Mouse (Mus musculus): ENCODE measurements around the gene Sh3yl1. TPM values are rescaled to one million over a fixed set of nuclear protein-coding genes. Genes with fewer than 3 reads are reported as not detected.

Gene Sh3yl1
- 0.46 and 0.59 TPM in 2 replicates for total RNA-seq (2012; rRNA removed)
- total RNA-seq (2014; rRNA removed) = 0.28 and 0.34 TPM in 2 replicates
- polyA plus RNA-seq (2012; ENCODE audit: insufficient read length, low read depth) = 1.0 and 1.2 TPM in 2 replicates

DNA sequence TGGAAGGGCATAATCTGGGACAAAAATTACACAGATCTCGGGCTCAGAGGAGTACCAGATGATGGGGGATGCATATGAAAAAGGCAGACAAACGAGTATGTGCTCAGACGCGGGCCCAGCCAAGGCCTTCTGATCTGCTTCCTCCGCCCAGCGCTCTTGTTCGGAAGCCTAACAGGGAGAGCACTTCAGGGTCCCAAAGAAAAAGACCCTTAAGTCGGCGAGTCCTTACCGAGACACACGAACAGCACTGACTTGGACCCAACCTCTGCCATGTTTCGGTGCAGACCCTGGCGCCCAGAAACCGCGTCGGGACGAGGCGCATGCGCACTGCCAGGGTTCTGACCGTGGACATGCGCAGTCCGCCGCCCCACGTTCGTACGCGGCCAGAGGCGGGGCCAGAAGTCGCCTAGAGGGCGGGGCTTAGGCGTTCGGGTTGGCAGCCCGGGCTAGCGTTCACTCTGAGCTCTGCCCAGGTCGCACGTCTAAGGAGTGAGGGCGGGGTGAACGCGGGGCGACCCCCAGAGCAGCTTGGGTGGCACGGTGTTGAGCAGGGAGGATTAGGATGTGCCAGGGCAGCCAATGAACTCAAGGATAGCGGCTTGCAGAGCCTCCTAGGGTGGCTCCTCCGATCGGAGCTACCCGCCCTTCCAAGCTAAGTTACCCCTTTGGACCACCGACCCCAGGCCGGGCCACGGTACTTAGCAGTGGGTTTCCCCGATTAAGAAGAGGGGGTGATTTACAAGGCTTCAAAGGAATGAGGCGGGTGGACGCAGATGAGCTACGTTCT, at the start of gene Sh3yl1, which contains the start of gene Acp1:
Sh3yl1 (plus strand) TSS at position 408 of the 787 bp plus-strand sequence.
Acp1 (minus strand) TSS at position 329 of the 787 bp plus-strand sequence.
- Histone ChIP-seq H3K9ac (ENCODE audit: insufficient read depth, low read depth) (peak within 1 kb of the TSS; percentile 75), H3K36me3 (replicated peaks in 1 of 2; ENCODE audit: control insufficient read depth in 1 of 2, insufficient read depth in 1 of 2, low read length in 1 of 2) (peaks cover 0 to 11% of the 10 kb centered on the region in 2 experiments), H3K79me2 (replicated peaks; ENCODE audit: control insufficient read depth, extremely low read depth, insufficient read depth, poor library complexity, severe bottlenecking) (peaks cover 28% of the 10 kb centered on the region), H3K4me2 (ENCODE audit: insufficient read depth, low read depth, poor library complexity, severe bottlenecking) (peak within 1 kb of the TSS; percentile 95), H3K4me1 (ENCODE audit: control insufficient read depth in 1 of 2, insufficient read depth in 2 of 2) (peaks cover 3 to 34% of the 10 kb centered on the region in 2 experiments; a peak in 3 of 4 replicates), H3K9me3 (replicated peaks; ENCODE audit: low read length) (no peaks in the 10 kb centered on the region), H3K27me3 (replicated peaks) (peaks cover 13% of the 10 kb centered on the region), H3K4me3 (replicated peaks in 1 of 3; ENCODE audit: low read depth in 2 of 3, low read length in 2 of 3, poor library complexity in 1 of 3) (peak within 1 kb of the TSS; percentile 77 to 99 (median 87)), H3K27ac (ENCODE audit: insufficient read depth, low read depth) (no peak within 1 kb of the TSS; the same call in 1 of the 2 replicates)
- in situ Hi-C loops (cut with MboI; ENCODE audit: low pct_ligation_motif_present, low pct_unique_long_range_greater_than_20kb, low sequenced_read_pairs) = no loop called here
- dilution Hi-C loops (cut with MboI; ENCODE audit: extremely low pct_ligation_motif_present, extremely low pct_unique_long_range_greater_than_20kb, low sequenced_read_pairs) = no loop called here
- TF ChIP-seq ZNF384 (IDR thresholded peaks at IDR 0.05; ENCODE audit: low read depth, low read length) (no peak), CHD1 (IDR thresholded peaks at IDR 0.05; ENCODE audit: low read depth, low read length) (no peak), HCFC1 (IDR thresholded peaks at IDR 0.05; ENCODE audit: low read depth, low read length) (peak; percentile 74), ZKSCAN1 (IDR thresholded peaks at IDR 0.05; ENCODE audit: borderline replicate concordance, low read depth, low read length) (no peak), TCF12 (IDR thresholded peaks at IDR 0.05; ENCODE audit: low read depth, low read length) (peak; percentile 51; the same call in 1 of the 2 replicates), E2F4 (IDR thresholded peaks at IDR 0.05; ENCODE audit: insufficient replicate concordance, low read depth, low read length) (0 out of 2 replicates have a peak, but pooled peaks have one; percentile 24), CTCF (conservative IDR thresholded peaks at IDR 0.05 in 1 of 2, IDR thresholded peaks at IDR 0.05 in 1 of 2; ENCODE audit: low read depth in 2 of 2, low read length in 2 of 2) (no peak), ZC3H11A (IDR thresholded peaks at IDR 0.05; ENCODE audit: low read depth, low read length) (no peak), GABPA (IDR thresholded peaks at IDR 0.05; ENCODE audit: insufficient replicate concordance, low read depth, low read length) (no peak), ELF1 (IDR thresholded peaks at IDR 0.05; ENCODE audit: low read depth, low read length) (no peak), KAT2A (IDR thresholded peaks at IDR 0.05; ENCODE audit: insufficient replicate concordance, low read length) (0 out of 2 replicates have a peak, but pooled peaks have one; percentile 44), IRF4 (IDR thresholded peaks at IDR 0.05; ENCODE audit: low read depth, low read length) (no peak), MXI1 (IDR thresholded peaks at IDR 0.05; ENCODE audit: low read depth, low read length) (peak; percentile 54), ZMIZ1 (IDR thresholded peaks at IDR 0.05; ENCODE audit: low read depth, low read length) (peak; percentile 34; the same call in 1 of the 2 replicates), MAFK (IDR thresholded peaks at IDR 0.05; ENCODE audit: insufficient replicate concordance, low read length) (no peak), TBP (conservative IDR thresholded peaks at IDR 0.05; ENCODE audit: low read depth, low read length) (0 out of 2 replicates have a peak, but pooled peaks have one; percentile 38), EP300 (IDR thresholded peaks at IDR 0.05; ENCODE audit: low read length) (0 out of 2 replicates have a peak, but pooled peaks have one; percentile 22), POLR2A (IDR thresholded peaks at IDR 0.05; ENCODE audit: low read depth, low read length) (peak; percentile 81), NELFE (IDR thresholded peaks at IDR 0.05; ENCODE audit: low read depth, low read length) (peak; percentile 92), BHLHE40 (IDR thresholded peaks at IDR 0.05; ENCODE audit: low read depth, low read length) (no peak), ETS1 (conservative IDR thresholded peaks at IDR 0.05; ENCODE audit: low read depth, low read length) (no peak), MAZ (IDR thresholded peaks at IDR 0.05; ENCODE audit: low read depth, low read length) (0 out of 2 replicates have a peak, but pooled peaks have one; percentile 45), MAX (IDR thresholded peaks at IDR 0.05; ENCODE audit: low read length) (peak; percentile 61; the same call in 1 of the 2 replicates), POLR2AphosphoS2 (IDR thresholded peaks at IDR 0.05; ENCODE audit: low read depth, low read length) (peak; percentile 37; the same call in 1 of the 2 replicates), USF2 (conservative IDR thresholded peaks at IDR 0.05; ENCODE audit: low read depth, low read length) (no peak), NRF1 (IDR thresholded peaks at IDR 0.05; ENCODE audit: low read depth, low read length) (peak; percentile 93)
- DNase-seq (ENCODE audit: extremely low read depth) = peak; percentile 86

All from CH12.LX (cell line).